Mouse (Mus musculus): Measurements from ENCODE around the gene Nckap5l.
"Not testable (repeated sequence)": the region's sequence is repeated elsewhere in the genome, so short reads cannot be mapped to it uniquely, and the experiment has no call there.

Nckap5l gene

GRCm38 (mm10) chr15:99393386-99394252 lies 63.9 kb downstream of the Nckap5l start:
- no peak for DNase-seq (ENCODE audit: low spot score)

- peak; percentile 98 for DNase-seq (ENCODE audit: low spot score)
These were observed 64.8 kb downstream of the Nckap5l start, which contains the start of gene Tmbim6 for GRCm38 (mm10) chr15:99392486-99393385. TSS of gene Tmbim6 (plus strand) at chr15:99392882.

- DNase-seq (ENCODE audit: low spot score), result no peak
These were observed 65.6 kb downstream of the Nckap5l start for GRCm38 (mm10) chr15:99391975-99392374.

GRCm38 (mm10) chr15:99390472-99391401 lies 66.8 kb downstream of the Nckap5l start:
- no peak for DNase-seq (ENCODE audit: low spot score)

- no peak for DNase-seq (ENCODE audit: low spot score)
These were observed 69.6 kb downstream of the Nckap5l start for GRCm38 (mm10) chr15:99387976-99388375.

GRCm38 (mm10) chr15:99386796-99387195 lies 70.8 kb downstream of the Nckap5l start:
- no peak for DNase-seq (ENCODE audit: low spot score)

- not testable (repeated sequence) for DNase-seq (ENCODE audit: low spot score)
These were observed 71.4 kb downstream of the Nckap5l start for GRCm38 (mm10) chr15:99386110-99386509.

GRCm38 (mm10) chr15:99384071-99384470 lies 73.5 kb downstream of the Nckap5l start:
- DNase-seq (ENCODE audit: low spot score), result no peak

GRCm38 (mm10) chr15:99382893-99383292 lies 74.7 kb downstream of the Nckap5l start:
- no peak for DNase-seq (ENCODE audit: low spot score)

GRCm38 (mm10) chr15:99376240-99376639 lies 81.3 kb downstream of the Nckap5l start:
- no peak for DNase-seq (ENCODE audit: low spot score)

GRCm38 (mm10) chr15:99375581-99375980 lies 82.0 kb downstream of the Nckap5l start:
- no peak for DNase-seq (ENCODE audit: low spot score)

GRCm38 (mm10) chr15:99375036-99375435 lies 82.5 kb downstream of the Nckap5l start:
- DNase-seq (ENCODE audit: low spot score), result no peak

- DNase-seq (ENCODE audit: low spot score), result peak; percentile 21
These were observed 84.8 kb downstream of the Nckap5l start for GRCm38 (mm10) chr15:99372761-99373160.
